Mouse (Mus musculus): ENCODE results near the gene Slc17a6. TPM values are rescaled to one million over a fixed set of nuclear protein-coding genes. Genes with fewer than 3 reads are reported as not detected.

Slc17a6 gene
- not detected in 2 replicates for polyA plus RNA-seq (2012; rRNA removed)

DNA sequence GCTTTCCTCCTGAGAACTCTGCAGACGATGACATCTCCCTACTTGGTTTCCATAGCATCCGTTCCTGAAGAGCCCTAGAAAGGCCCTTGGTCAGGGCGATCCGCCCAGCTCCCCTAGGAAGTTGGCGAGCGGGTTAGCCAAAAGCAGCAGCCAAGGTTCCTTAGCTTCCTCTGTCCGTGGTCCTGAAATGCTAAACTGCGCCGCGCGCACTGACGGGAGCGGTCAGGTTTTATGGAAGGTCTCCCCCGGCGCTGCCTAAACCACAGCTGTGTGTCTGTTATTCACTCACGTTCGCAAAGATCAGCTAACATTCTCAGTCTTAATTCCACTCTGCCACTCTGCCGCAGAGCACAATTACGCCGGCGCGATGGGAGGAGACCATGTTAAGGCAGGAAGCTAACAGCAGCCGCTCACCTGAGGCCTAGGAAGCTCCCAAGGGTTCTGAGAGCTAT lies at the start of gene Slc17a6:
Gene Slc17a6, plus strand, starts transcription at position 313 of the 452 bp plus-strand sequence.
- WGBS, result 3% methylated on average over 23 of the region's 23 CpGs
- no peak within 1 kb of the TSS for H3K4me3 ChIP-seq (replicated peaks; ENCODE audit: extremely low read depth, low read depth, low read length)
- DNase-seq, result no peak
- TF ChIP-seq CTCF (IDR thresholded peaks at IDR 0.05; ENCODE audit: insufficient read depth, low read length) (no peak), POLR2A (IDR thresholded peaks at IDR 0.05; ENCODE audit: borderline replicate concordance, extremely low read depth, low read depth, low read length) (no peak)
- H3K4me1 ChIP-seq (ENCODE audit: control insufficient read depth, insufficient read depth, low read length), result no peaks in the 10 kb centered on the region

DNA sequence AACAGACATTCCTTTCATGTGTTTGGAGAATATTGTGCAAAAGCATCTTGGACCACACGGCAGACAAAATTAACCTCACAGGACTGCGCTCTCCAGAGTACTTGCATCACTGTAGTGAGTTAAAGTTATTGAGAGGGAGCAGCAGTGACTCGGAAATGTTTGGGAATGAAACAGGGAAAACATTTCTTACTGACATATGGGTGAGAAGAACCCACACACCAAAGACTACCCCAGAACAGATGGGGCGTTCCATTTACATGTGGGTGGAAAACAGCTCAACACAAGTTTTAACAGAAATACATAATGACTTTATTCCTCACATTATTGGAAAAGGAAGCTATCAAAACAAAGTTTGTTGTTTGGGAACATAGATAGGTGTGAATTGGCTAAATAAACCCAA lies 21.8 kb upstream of the Slc17a6 start:
- Histone ChIP-seq H3K4me3 (replicated peaks; ENCODE audit: extremely low read depth, low read depth, low read length) (no peak overlapping the region), H3K4me1 (ENCODE audit: control insufficient read depth, insufficient read depth, low read length) (no peaks in the 10 kb centered on the region)
- no peak for DNase-seq
- 74% methylated on average over 4 of the region's 4 CpGs for WGBS
- TF ChIP-seq CTCF (IDR thresholded peaks at IDR 0.05; ENCODE audit: insufficient read depth, low read length) (no peak), POLR2A (IDR thresholded peaks at IDR 0.05; ENCODE audit: borderline replicate concordance, extremely low read depth, low read depth, low read length) (no peak)

DNA sequence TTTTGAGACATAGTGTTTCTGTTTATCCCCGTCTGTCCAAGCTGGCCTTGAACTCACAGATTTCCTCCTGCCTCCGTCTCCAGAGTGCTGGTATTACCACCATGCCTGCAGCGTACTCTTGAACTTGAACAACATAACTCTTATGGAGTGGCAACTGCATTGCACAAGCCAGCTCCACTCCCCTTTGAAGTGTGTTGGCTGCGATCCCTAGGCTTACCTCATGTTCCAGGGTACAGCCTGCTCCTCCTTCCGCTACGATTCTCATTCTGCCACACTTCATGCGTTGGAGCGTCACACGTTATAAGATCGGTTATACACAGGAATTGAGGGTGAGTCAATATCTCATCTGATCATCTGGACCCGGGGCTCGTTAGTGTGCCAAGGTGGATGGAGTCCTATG lies 18.1 kb upstream of the Slc17a6 start:
- Histone ChIP-seq H3K4me1 (ENCODE audit: control insufficient read depth, insufficient read depth, low read length) (no peaks in the 10 kb centered on the region), H3K4me3 (replicated peaks; ENCODE audit: extremely low read depth, low read depth, low read length) (no peak overlapping the region)
- no peak for DNase-seq
- WGBS, result 85% methylated on average over 12 of the region's 12 CpGs
- no peak for TF ChIP-seq CTCF (IDR thresholded peaks at IDR 0.05; ENCODE audit: insufficient read depth, low read length)
- no peak for TF ChIP-seq POLR2A (IDR thresholded peaks at IDR 0.05; ENCODE audit: borderline replicate concordance, extremely low read depth, low read depth, low read length)

DNA sequence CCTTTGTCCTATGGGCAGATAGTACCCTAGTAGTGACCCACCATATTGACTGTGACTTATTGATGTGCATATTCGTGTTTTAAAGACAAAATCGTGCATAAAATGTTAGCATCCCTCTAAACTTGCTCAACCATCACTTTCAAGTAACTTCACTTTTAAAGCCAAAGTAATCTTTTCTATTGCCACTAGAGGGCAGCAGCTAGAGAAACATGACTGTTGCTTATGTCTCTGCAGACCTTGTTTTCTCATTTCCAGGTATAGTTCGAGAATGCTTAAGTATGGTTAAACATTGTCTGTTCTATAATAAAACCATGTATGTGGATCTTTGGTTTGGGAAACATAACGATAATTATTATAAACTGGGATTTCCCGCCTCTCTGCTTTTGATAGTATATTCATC lies 7.4 kb upstream of the Slc17a6 start:
- 28% methylated on average over 5 of the region's 5 CpGs for WGBS
- no peak for DNase-seq
- TF ChIP-seq POLR2A (IDR thresholded peaks at IDR 0.05; ENCODE audit: borderline replicate concordance, extremely low read depth, low read depth, low read length) (no peak), CTCF (IDR thresholded peaks at IDR 0.05; ENCODE audit: insufficient read depth, low read length) (no peak)
- no peaks in the 10 kb centered on the region for H3K4me1 ChIP-seq (ENCODE audit: control insufficient read depth, insufficient read depth, low read length)
- H3K4me3 ChIP-seq (replicated peaks; ENCODE audit: extremely low read depth, low read depth, low read length), result no peak overlapping the region

DNA sequence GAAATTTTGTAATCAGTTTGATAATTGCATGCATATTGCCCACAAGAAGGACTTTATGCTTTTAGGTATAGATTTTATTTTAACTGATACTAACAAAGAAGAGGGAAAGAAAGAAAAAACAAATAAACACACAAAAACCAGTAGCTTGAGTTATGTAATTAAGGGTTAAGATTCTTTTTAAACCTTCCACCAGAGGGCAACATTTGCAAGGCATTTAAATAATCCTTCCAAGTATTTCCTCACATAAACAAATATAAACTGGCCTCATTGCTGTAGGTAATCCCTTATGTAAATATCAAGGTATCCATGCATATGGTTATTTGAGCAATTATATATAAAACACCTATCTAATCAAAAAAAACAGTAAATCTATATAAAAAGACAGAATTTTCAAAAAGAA lies 3.9 kb upstream of the Slc17a6 start:
- DNase-seq, result no peak
- no peak overlapping the region for H3K4me3 ChIP-seq (replicated peaks; ENCODE audit: extremely low read depth, low read depth, low read length)

DNA sequence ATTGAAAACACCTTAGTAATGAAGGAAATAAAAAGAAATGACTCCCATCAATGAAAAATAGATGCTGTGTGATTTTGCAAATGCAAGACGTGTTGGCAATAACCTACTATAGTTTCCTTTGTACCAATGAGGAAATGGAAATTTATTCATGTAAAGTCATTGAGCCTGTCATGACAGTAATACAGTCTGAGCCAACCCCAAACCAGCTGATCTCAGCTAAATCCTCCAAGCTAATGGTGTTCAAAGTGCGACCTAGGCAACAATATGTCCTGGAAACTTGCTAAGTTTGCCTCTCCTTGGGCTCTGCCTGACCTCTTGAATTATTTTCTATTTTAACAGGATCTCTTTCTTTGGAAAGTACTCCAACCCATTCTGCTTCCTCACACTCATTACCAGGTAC lies 3.4 kb upstream of the Slc17a6 start:
- TF ChIP-seq POLR2A (IDR thresholded peaks at IDR 0.05; ENCODE audit: borderline replicate concordance, extremely low read depth, low read depth, low read length), result no peak
- no peak for TF ChIP-seq CTCF (IDR thresholded peaks at IDR 0.05; ENCODE audit: insufficient read depth, low read length)
- 31% methylated on average over 2 of the region's 2 CpGs for WGBS
- H3K4me3 ChIP-seq (replicated peaks; ENCODE audit: extremely low read depth, low read depth, low read length), result no peak overlapping the region
- H3K4me1 ChIP-seq (ENCODE audit: control insufficient read depth, insufficient read depth, low read length), result no peaks in the 10 kb centered on the region
- DNase-seq, result no peak

More for the DNA sequence above, 3.9 kb upstream of the Slc17a6 start:
- no peaks in the 10 kb centered on the region for H3K4me1 ChIP-seq (ENCODE audit: control insufficient read depth, insufficient read depth, low read length)
- TF ChIP-seq CTCF (IDR thresholded peaks at IDR 0.05; ENCODE audit: insufficient read depth, low read length), result no peak
- TF ChIP-seq POLR2A (IDR thresholded peaks at IDR 0.05; ENCODE audit: borderline replicate concordance, extremely low read depth, low read depth, low read length), result no peak

DNA sequence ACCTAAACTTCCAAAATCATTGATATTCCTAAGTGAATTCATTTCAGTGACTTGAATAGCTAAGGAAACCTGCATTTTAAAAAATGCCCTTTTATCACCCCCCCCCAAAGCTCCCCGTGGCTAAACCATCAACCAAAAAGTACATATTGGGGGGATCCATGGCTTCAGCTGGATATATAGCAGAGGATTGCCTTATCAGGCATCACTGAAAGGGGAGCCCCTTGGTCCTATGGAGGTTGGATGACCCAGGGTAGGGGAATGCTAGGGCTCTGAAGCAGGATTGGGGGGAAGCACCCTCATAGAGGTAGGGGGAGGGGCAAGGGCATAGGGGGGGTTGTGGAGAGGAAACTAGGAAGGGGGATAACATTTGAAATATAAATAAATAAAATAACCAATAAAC lies 1.8 kb upstream of the Slc17a6 start:
- TF ChIP-seq POLR2A (IDR thresholded peaks at IDR 0.05; ENCODE audit: borderline replicate concordance, extremely low read depth, low read depth, low read length), result no peak
- no peak for TF ChIP-seq CTCF (IDR thresholded peaks at IDR 0.05; ENCODE audit: insufficient read depth, low read length)
- H3K4me3 ChIP-seq (replicated peaks; ENCODE audit: extremely low read depth, low read depth, low read length), result no peak overlapping the region
- WGBS, result 24% methylated on average over 1 of the region's 1 CpGs
- no peaks in the 10 kb centered on the region for H3K4me1 ChIP-seq (ENCODE audit: control insufficient read depth, insufficient read depth, low read length)
- DNase-seq, result no peak

DNA sequence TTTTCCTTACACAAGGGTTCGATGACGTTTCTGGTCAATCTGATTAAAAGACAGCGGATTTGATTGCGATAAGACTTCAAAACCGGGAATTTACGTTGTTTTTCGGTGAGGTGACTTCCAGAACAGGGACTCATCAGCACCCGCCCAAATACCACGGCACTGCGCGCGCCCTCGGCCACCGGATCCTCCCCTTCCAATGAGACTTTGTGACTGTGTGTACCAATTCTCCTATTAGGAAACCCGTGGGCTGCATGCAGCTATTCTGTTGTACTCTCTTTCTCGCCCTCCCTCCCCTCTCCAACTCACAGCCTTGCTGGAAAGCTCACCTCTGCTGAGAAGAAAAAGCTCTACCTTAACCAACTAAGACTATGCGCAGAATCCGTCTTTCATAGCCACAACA lies 390 bp downstream of the Slc17a6 start:
- Histone ChIP-seq H3K4me1 (ENCODE audit: control insufficient read depth, insufficient read depth, low read length) (no peaks in the 10 kb centered on the region), H3K4me3 (replicated peaks; ENCODE audit: extremely low read depth, low read depth, low read length) (no peak overlapping the region)
- no peak for DNase-seq
- TF ChIP-seq CTCF (IDR thresholded peaks at IDR 0.05; ENCODE audit: insufficient read depth, low read length), result no peak
- no peak for TF ChIP-seq POLR2A (IDR thresholded peaks at IDR 0.05; ENCODE audit: borderline replicate concordance, extremely low read depth, low read depth, low read length)
- WGBS, result 3% methylated on average over 18 of the region's 18 CpGs

DNA sequence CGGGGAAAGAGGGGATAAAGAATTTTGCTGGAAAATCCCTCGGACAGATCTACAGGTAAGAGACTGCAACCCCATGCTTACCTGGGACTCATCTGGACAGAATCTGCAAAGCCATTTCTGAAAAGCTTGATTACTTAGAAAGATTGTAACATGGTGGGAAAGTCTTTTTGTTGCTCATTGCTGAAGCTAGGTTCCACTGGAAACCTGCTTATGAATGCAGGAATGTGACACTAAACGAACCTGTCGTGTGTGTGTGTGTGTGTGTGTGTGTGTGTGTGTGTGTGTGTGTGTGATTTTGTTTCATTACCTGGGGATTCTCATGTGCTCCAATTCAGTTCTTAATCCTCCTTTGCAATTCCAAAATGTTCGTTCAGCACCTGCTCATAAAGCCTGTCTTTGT lies 860 bp downstream of the Slc17a6 start:
- Histone ChIP-seq H3K4me3 (replicated peaks; ENCODE audit: extremely low read depth, low read depth, low read length) (no peak overlapping the region), H3K4me1 (ENCODE audit: control insufficient read depth, insufficient read depth, low read length) (no peaks in the 10 kb centered on the region)
- TF ChIP-seq CTCF (IDR thresholded peaks at IDR 0.05; ENCODE audit: insufficient read depth, low read length) (no peak), POLR2A (IDR thresholded peaks at IDR 0.05; ENCODE audit: borderline replicate concordance, extremely low read depth, low read depth, low read length) (no peak)
- DNase-seq, result no peak
- WGBS, result 4% methylated on average over 5 of the region's 5 CpGs

DNA sequence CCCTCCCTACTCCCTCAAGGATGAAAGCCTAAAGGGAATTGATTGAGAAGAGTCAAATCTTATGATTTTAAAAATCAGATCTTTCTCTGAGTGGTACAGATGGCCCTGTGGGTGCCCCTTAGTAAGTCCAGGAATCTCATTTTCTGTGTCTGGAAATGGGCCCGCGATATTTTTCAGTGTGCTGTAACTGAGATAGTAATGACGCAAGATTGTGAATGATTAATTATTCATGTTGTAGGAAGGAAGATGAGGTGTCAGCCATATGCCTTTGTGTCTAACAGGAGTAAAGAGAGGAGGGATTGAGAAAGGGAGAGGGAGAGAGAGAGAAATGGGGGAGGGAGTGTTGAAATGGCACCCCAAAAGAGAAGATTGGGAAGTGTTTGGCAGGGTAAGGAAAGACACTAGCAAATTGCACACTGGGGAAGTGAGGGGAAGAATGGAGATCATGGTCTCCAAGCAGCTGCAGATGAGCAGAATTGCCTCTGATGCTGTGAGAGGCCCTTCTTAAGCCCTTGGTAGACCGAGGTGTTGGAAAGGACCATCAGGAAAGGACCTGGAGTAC lies 2.6 kb downstream of the Slc17a6 start:
- 4% methylated on average over 4 of the region's 4 CpGs for WGBS
- TF ChIP-seq POLR2A (IDR thresholded peaks at IDR 0.05; ENCODE audit: borderline replicate concordance, extremely low read depth, low read depth, low read length) (no peak), CTCF (IDR thresholded peaks at IDR 0.05; ENCODE audit: insufficient read depth, low read length) (no peak)
- DNase-seq, result no peak
- Histone ChIP-seq H3K4me3 (replicated peaks; ENCODE audit: extremely low read depth, low read depth, low read length) (no peak overlapping the region), H3K4me1 (ENCODE audit: control insufficient read depth, insufficient read depth, low read length) (no peaks in the 10 kb centered on the region)
